Mouse (Mus musculus) spleen, postnatal 14 days (tissue): ENCODE results near the gene Arxes2.
"Not testable (repeated sequence)": the region's sequence is repeated elsewhere in the genome, so short reads cannot be mapped to it uniquely, and the experiment has no call there.

ENCODE experiments used
- DNase-seq, 2 experiments: peaks; one replicate each; pipeline ENCODE4 v3.0.0; 2021 to 2022; ENCODE audit warnings: low spot score in 2 of 2

Arxes2 gene

DNA sequence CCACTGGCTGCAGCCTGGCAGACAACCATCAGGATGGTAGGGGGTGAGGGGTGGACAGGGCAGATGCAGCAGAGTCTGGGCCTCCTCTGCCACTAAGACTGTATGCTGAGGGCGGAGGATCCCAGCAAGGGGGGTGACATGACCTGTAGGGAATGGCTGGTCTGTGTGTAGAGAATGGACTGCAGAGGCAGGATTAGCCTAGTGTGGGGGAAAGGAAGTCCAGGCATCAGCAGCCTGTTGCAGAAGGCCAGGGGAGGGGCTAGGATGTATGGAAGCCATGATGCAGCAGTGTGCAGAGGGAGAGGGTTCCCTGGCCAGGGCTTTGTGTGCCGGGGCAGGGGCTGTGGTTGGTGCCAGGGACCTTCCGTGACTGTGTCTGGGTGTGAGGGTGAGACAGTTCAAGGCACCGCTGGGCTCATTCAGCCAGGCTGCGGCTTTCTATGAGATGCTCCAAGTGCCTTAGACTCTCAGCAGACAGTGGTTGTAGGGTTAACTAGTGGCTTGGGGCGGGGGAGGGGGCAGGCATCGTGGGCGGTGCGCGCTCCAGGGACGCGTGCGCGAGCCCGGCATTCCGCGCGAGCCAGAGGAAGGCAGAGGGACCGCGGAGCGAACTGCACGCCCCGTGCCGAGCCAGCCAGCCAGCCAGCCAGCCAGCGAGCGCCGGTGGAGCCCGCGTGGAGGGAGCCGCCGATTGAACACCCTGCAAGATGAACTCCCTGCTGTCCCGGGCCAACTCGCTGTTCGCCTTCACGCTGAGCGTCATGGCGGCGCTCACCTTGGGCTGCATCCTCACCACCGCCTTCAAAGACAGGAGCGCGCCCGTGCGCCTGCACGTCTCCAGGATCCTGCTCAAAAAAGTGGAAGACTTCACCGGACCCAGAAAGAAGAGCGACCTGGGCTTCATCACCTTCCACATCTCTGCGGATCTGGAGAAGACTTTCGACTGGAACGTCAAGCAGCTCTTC, 39.5 kb downstream of the Arxes2 start, which contains the start of gene Arxes1:
Gene Arxes1, plus strand, starts transcription at position 569 of the 965 bp plus-strand sequence.
- DNase-seq, result not testable (repeated sequence)

DNA sequence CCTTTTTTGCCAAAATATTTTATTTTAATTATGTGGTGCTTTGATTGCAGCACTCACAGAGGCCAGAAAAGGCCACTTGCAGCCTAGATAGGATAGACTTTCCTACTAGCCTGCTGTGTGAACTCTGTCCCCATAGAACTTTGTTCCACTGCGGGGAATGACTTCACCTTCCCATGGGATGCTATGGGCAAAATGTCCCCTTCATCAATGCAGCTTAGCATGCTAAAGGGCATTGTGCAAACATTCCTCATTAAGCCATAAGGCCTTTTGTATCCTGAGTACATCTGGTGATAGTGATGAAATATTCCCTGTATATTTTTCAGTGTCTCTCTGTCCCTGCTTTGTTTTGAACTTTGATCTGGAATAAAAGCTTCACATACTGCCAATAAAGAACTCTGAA, 50.1 kb downstream of the Arxes2 start:
- DNase-seq, result no peak
